Mouse (Mus musculus) bone marrow, adult 2 months (tissue): ENCODE data around the gene Glipr2.

Source experiments
- CTCF ChIP-seq: fragments of 200-500 bp; IDR thresholded peaks from 2 replicates; pipeline ENCODE4 v1.5.1; 2011; ENCODE audit warnings: low read length, control low read depth; ENCODE audit not compliant: control insufficient read depth, insufficient read depth
- POLR2A ChIP-seq: fragments of 200-500 bp; IDR thresholded peaks from 2 replicates; pipeline ENCODE4 v1.6.1; 2011; ENCODE audit warnings: low read depth, mild to moderate bottlenecking, control low read depth, low read length, borderline replicate concordance; ENCODE audit not compliant: control insufficient read depth

DNA sequence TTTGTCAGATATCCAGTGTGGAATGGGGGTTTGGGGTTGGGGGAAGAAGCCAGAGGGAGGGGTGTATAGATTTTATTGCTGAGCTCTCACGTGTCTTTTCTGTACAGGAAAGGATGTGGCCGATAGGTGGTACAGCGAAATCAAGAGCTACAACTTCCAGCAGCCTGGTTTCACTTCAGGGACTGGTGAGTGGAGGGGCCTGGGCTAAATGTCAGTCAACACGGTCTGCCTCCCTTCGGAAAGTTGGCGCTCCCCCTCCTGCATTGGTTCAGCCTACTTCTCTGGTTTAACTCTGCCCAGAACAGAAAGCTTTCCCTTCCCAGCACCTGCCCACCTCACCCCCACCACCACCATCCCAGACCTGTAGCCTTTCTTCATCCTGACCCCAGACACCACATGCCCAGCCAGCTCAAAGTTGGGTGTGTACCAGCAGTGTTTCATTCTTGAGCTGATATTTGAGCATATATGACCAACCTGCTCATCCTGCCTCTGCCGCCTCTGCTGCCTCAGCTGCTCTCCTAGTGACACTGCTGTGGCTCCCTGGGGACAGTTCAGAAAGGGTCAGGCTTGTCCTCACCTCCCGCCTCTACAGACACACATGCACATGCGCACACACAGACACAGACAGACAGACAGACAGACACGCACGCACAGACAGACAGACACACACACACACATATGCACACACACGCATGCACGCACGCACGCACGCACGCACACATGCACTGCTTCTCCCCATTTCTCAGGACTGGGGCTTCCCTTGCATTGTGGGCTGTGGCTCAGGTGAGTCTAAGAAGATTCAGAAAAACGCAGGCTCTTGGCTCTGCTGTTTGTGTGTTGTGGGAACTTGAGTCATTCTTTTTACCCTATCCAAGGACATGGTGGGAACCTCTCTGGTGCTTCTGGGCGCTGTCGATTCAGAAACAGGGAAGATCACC lies 13.5 kb downstream of the Glipr2 start:
- TF ChIP-seq CTCF (no peak), POLR2A (no peak)
